Mouse (Mus musculus): ENCODE data around the gene Ptgdr.
"Not testable (repeated sequence)": the region's sequence is repeated elsewhere in the genome, so short reads cannot be mapped to it uniquely, and the experiment has no call there.

Gene Ptgdr

GRCm38 (mm10) chr14:44821177-44822057 lies 37.8 kb downstream of the Ptgdr start:
- in situ Hi-C loops (cut with MboI, MseI) = no loop called here

- in situ Hi-C loops (cut with MboI, MseI) = not testable (repeated sequence)
Measured at GRCm38 (mm10) chr14:44813152-44813551, 46.0 kb downstream of the Ptgdr start.
